Mouse (Mus musculus) neural tube, embryonic 13.5 days (tissue): ENCODE data around the gene Scn2a. TPM values are rescaled to one million over a fixed set of nuclear protein-coding genes. Genes with fewer than 3 reads are reported as not detected.

Experiments used
- ATAC-seq: fragments of 200-750 bp; cut with Nextera tagmentation; 2 replicates; pipeline ENCODE4 v1.8.0; 2017; ENCODE audit warnings: low read depth, mild to moderate bottlenecking, moderate TSS enrichment, moderate library complexity
- H3K27ac ChIP-seq: fragments of 300-500 bp; sonication (generic); replicated peaks from 2 replicates; pipeline ENCODE4 v1.5.1; 2015; ENCODE audit warnings: moderate library complexity, mild to moderate bottlenecking, inconsistent platforms
- H3K27me3 ChIP-seq: fragments of 300-500 bp; sonication (generic); 2 replicates; pipeline ENCODE4 v1.6.1; 2015; ENCODE audit warnings: mild to moderate bottlenecking, inconsistent platforms
- H3K36me3 ChIP-seq: fragments of 300-500 bp; sonication (generic); 2 replicates; pipeline ENCODE4 v1.6.1; 2015; ENCODE audit warnings: mild to moderate bottlenecking, inconsistent platforms
- H3K4me1 ChIP-seq: fragments of 300-500 bp; sonication (generic); replicated peaks from 2 replicates; pipeline ENCODE4 v1.6.1; 2015; ENCODE audit warnings: inconsistent platforms
- H3K4me2 ChIP-seq: fragments of 300-500 bp; sonication (generic); 2 replicates; pipeline ENCODE4 v1.6.1; 2015; ENCODE audit warnings: inconsistent platforms, mild to moderate bottlenecking, moderate library complexity
- H3K4me3 ChIP-seq: fragments of 300-500 bp; sonication (generic); 2 replicates; pipeline ENCODE4 v1.5.1; 2015; ENCODE audit warnings: mild to moderate bottlenecking, inconsistent platforms
- H3K9ac ChIP-seq: fragments of 300-500 bp; sonication (generic); 2 replicates; pipeline ENCODE4 v1.6.1; 2015; ENCODE audit warnings: moderate library complexity, mild to moderate bottlenecking, inconsistent platforms
- H3K9me3 ChIP-seq: fragments of 300-500 bp; sonication (generic); 2 replicates; pipeline ENCODE4 v1.6.1; 2016; ENCODE audit warnings: inconsistent platforms
- WGBS: fragments of 180-500 bp; shearing (Covaris S2); methylation state at CpG from one replicate; pipeline ENCODE4 v1.1.7; 2015; 5-methylcytosine and 5-hydroxymethylcytosine counted together
- polyA plus RNA-seq: library from polyadenylated mRNA; unstranded; fragments of >200 nt; fragmentation: Nextera tagmentation; extraction: Ambion mirVana; gene quantifications from 2 replicates; pipeline ENCODE4 v1.2.1, GENCODE M21; 2015

Gene Scn2a
- 30.5 and 33.5 TPM in 2 replicates for polyA plus RNA-seq

GRCm38 (mm10) chr2:65620556-65621166 lies at the start of gene Scn2a:
Gene Scn2a, plus strand, starts transcription at chr2:65620771.
- H3K9me3 ChIP-seq = no peaks in the 10 kb centered on the region
- peak within 1 kb of the TSS; percentile 49 for H3K4me2 ChIP-seq
- H3K36me3 ChIP-seq = no peaks in the 10 kb centered on the region
- H3K4me1 ChIP-seq = peaks cover 19% of the 10 kb centered on the region
- WGBS = 39% methylated on average over 9 of the region's 9 CpGs
- H3K4me3 ChIP-seq = peak within 1 kb of the TSS; percentile 45
- peak within 1 kb of the TSS; percentile 69 for H3K9ac ChIP-seq
- peak; percentile 44 for ATAC-seq
- no peaks in the 10 kb centered on the region for H3K27me3 ChIP-seq
- peak within 1 kb of the TSS; percentile 86 for H3K27ac ChIP-seq

- no peak for ATAC-seq
- Histone ChIP-seq H3K27ac (no peak overlapping the region), H3K9me3 (no peaks in the 10 kb centered on the region), H3K9ac (no peak overlapping the region), H3K4me1 (no peaks in the 10 kb centered on the region), H3K4me2 (no peak overlapping the region), H3K36me3 (no peaks in the 10 kb centered on the region), H3K4me3 (no peak overlapping the region), H3K27me3 (no peaks in the 10 kb centered on the region)
- WGBS = 86% methylated on average over 5 of the region's 5 CpGs
Measured at GRCm38 (mm10) chr2:65587679-65588078, 32.9 kb upstream of the Scn2a start.

- no peak for ATAC-seq
- no peak overlapping the region for H3K4me2 ChIP-seq
- H3K36me3 ChIP-seq = no peaks in the 10 kb centered on the region
- no peak overlapping the region for H3K9ac ChIP-seq
- no peaks in the 10 kb centered on the region; the same call in 1 of the 2 replicates for H3K9me3 ChIP-seq
- no peak overlapping the region for H3K27ac ChIP-seq
- H3K4me1 ChIP-seq = no peaks in the 10 kb centered on the region
- no peak overlapping the region for H3K4me3 ChIP-seq
- H3K27me3 ChIP-seq = no peaks in the 10 kb centered on the region
Measured at GRCm38 (mm10) chr2:65607813-65608212, 12.8 kb upstream of the Scn2a start.

- Histone ChIP-seq H3K9ac (no peak overlapping the region), H3K27me3 (no peaks in the 10 kb centered on the region), H3K36me3 (no peaks in the 10 kb centered on the region), H3K4me3 (no peak overlapping the region), H3K27ac (no peak overlapping the region), H3K9me3 (no peaks in the 10 kb centered on the region), H3K4me1 (no peaks in the 10 kb centered on the region), H3K4me2 (no peak overlapping the region)
- 83% methylated on average over 4 of the region's 4 CpGs for WGBS
- ATAC-seq = no peak
Measured at GRCm38 (mm10) chr2:65611887-65612286, 8.7 kb upstream of the Scn2a start.

GRCm38 (mm10) chr2:65619781-65620180 lies 790 bp upstream of the Scn2a start:
- no peak for ATAC-seq
- Histone ChIP-seq H3K27ac (no peak overlapping the region), H3K9me3 (no peaks in the 10 kb centered on the region), H3K36me3 (no peaks in the 10 kb centered on the region), H3K4me2 (no peak overlapping the region), H3K4me1 (peaks cover 19% of the 10 kb centered on the region), H3K4me3 (no peak overlapping the region), H3K27me3 (no peaks in the 10 kb centered on the region), H3K9ac (no peak overlapping the region)
- 33% methylated on average over 5 of the region's 5 CpGs for WGBS

GRCm38 (mm10) chr2:65621254-65621653 lies 683 bp downstream of the Scn2a start:
- H3K4me2 ChIP-seq = peak overlapping the region; percentile 49
- 20% methylated on average over 5 of the region's 5 CpGs for WGBS
- H3K27me3 ChIP-seq = no peaks in the 10 kb centered on the region
- H3K27ac ChIP-seq = peak overlapping the region; percentile 86
- H3K36me3 ChIP-seq = no peaks in the 10 kb centered on the region
- peak overlapping the region; percentile 69 for H3K9ac ChIP-seq
- peak overlapping the region; percentile 45 for H3K4me3 ChIP-seq
- no peaks in the 10 kb centered on the region for H3K9me3 ChIP-seq
- peaks cover 19% of the 10 kb centered on the region for H3K4me1 ChIP-seq
- ATAC-seq = peak; percentile 84

- peak overlapping the region; percentile 45 for H3K4me3 ChIP-seq
- peak; percentile 59; the same call in 1 of the 2 replicates for ATAC-seq
- WGBS = 70% methylated on average over 5 of the region's 5 CpGs
- peak overlapping the region; percentile 69 for H3K9ac ChIP-seq
- no peaks in the 10 kb centered on the region for H3K36me3 ChIP-seq
- no peak overlapping the region for H3K27ac ChIP-seq
- no peaks in the 10 kb centered on the region for H3K27me3 ChIP-seq
- H3K4me1 ChIP-seq = peaks cover 19% of the 10 kb centered on the region
- peak overlapping the region; percentile 49 for H3K4me2 ChIP-seq
- no peaks in the 10 kb centered on the region for H3K9me3 ChIP-seq
Measured at GRCm38 (mm10) chr2:65621838-65622237, 1.3 kb downstream of the Scn2a start.

- Histone ChIP-seq H3K4me1 (no peaks in the 10 kb centered on the region), H3K4me2 (no peak overlapping the region), H3K36me3 (no peaks in the 10 kb centered on the region), H3K27me3 (no peaks in the 10 kb centered on the region), H3K4me3 (no peak overlapping the region), H3K27ac (no peak overlapping the region), H3K9ac (no peak overlapping the region), H3K9me3 (no peaks in the 10 kb centered on the region)
- WGBS = 86% methylated on average over 7 of the region's 7 CpGs
- no peak for ATAC-seq
Measured at GRCm38 (mm10) chr2:65652636-65653035, 32.1 kb downstream of the Scn2a start.

- no peak overlapping the region for H3K9ac ChIP-seq
- no peaks in the 10 kb centered on the region for H3K27me3 ChIP-seq
- H3K36me3 ChIP-seq = no peaks in the 10 kb centered on the region
- no peak overlapping the region for H3K4me2 ChIP-seq
- 86% methylated on average over 4 of the region's 4 CpGs for WGBS
- no peak overlapping the region for H3K4me3 ChIP-seq
- H3K9me3 ChIP-seq = no peaks in the 10 kb centered on the region
- ATAC-seq = no peak
- no peak overlapping the region for H3K27ac ChIP-seq
- H3K4me1 ChIP-seq = no peaks in the 10 kb centered on the region
Measured at GRCm38 (mm10) chr2:65657031-65657430, 36.5 kb downstream of the Scn2a start.

- ATAC-seq = no peak
- H3K4me2 ChIP-seq = no peak overlapping the region
- no peak overlapping the region for H3K4me3 ChIP-seq
- no peaks in the 10 kb centered on the region for H3K27me3 ChIP-seq
- H3K9ac ChIP-seq = no peak overlapping the region
- no peaks in the 10 kb centered on the region for H3K4me1 ChIP-seq
- WGBS = 86% methylated on average over 8 of the region's 8 CpGs
- no peak overlapping the region for H3K27ac ChIP-seq
- no peaks in the 10 kb centered on the region for H3K9me3 ChIP-seq
- H3K36me3 ChIP-seq = no peaks in the 10 kb centered on the region
Measured at GRCm38 (mm10) chr2:65658430-65658829, 37.9 kb downstream of the Scn2a start.

- Histone ChIP-seq H3K36me3 (no peaks in the 10 kb centered on the region), H3K4me1 (peaks cover 7% of the 10 kb centered on the region), H3K27ac (no peak overlapping the region), H3K9me3 (no peaks in the 10 kb centered on the region), H3K27me3 (no peaks in the 10 kb centered on the region), H3K9ac (no peak overlapping the region), H3K4me2 (no peak overlapping the region), H3K4me3 (no peak overlapping the region)
- ATAC-seq = no peak
Measured at GRCm38 (mm10) chr2:65663892-65664291, 43.3 kb downstream of the Scn2a start.

GRCm38 (mm10) chr2:65664481-65664880 lies 43.9 kb downstream of the Scn2a start:
- Histone ChIP-seq H3K27me3 (no peaks in the 10 kb centered on the region), H3K27ac (no peak overlapping the region), H3K4me1 (peaks cover 11% of the 10 kb centered on the region), H3K4me2 (no peak overlapping the region), H3K36me3 (no peaks in the 10 kb centered on the region), H3K4me3 (no peak overlapping the region), H3K9ac (no peak overlapping the region), H3K9me3 (no peaks in the 10 kb centered on the region)
- ATAC-seq = no peak
- WGBS = 15% methylated on average over 1 of the region's 1 CpGs

- ATAC-seq = no peak
- H3K4me3 ChIP-seq = no peak overlapping the region
- no peaks in the 10 kb centered on the region for H3K27me3 ChIP-seq
- H3K36me3 ChIP-seq = no peaks in the 10 kb centered on the region
- peaks cover 18% of the 10 kb centered on the region for H3K4me1 ChIP-seq
- H3K4me2 ChIP-seq = no peak overlapping the region
- H3K9ac ChIP-seq = no peak overlapping the region
- no peak overlapping the region for H3K27ac ChIP-seq
- 20% methylated on average over 4 of the region's 4 CpGs for WGBS
- no peaks in the 10 kb centered on the region for H3K9me3 ChIP-seq
Measured at GRCm38 (mm10) chr2:65665180-65665579, 44.6 kb downstream of the Scn2a start.
